Mouse (Mus musculus) duodenum, adult 2 months (tissue): ENCODE results near the gene Slc6a18. TPM values are rescaled to one million over a fixed set of nuclear protein-coding genes. Genes with fewer than 3 reads are reported as not detected.

Experiments used
- polyA plus RNA-seq: library from polyadenylated mRNA; depleted of rRNA; stranded (reverse); fragments of >200 nt; gene quantifications from 2 replicates; pipeline ENCODE4 v1.2.3, GENCODE M21; 2012; ENCODE audit warnings: low replicate concordance; rRNA removed

Slc6a18 gene
- polyA plus RNA-seq, result 0.05 and 0.09 TPM in 2 replicates

DNA sequence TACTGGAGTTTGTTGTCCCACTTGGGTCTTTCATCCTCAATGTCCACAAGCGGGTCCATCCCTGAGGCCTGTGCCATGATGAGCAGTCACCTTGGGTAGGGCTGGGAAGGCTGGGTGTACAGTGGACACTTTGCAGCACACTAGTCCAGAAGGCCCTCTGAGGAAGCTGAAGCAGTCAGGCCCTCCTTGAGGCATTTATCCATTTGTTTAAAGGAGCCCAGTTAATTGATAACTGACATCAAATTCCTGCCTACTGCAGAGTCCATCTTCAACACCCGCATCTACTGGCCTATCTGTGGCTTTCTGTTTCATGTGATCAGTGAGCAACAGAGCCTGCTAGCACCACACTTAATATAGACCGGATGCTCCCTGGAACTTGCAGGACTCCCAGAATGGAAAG lies at the start of gene Slc6a18:
Gene Slc6a18, minus strand, starts transcription at position 171 of the 400 bp plus-strand sequence.

DNA sequence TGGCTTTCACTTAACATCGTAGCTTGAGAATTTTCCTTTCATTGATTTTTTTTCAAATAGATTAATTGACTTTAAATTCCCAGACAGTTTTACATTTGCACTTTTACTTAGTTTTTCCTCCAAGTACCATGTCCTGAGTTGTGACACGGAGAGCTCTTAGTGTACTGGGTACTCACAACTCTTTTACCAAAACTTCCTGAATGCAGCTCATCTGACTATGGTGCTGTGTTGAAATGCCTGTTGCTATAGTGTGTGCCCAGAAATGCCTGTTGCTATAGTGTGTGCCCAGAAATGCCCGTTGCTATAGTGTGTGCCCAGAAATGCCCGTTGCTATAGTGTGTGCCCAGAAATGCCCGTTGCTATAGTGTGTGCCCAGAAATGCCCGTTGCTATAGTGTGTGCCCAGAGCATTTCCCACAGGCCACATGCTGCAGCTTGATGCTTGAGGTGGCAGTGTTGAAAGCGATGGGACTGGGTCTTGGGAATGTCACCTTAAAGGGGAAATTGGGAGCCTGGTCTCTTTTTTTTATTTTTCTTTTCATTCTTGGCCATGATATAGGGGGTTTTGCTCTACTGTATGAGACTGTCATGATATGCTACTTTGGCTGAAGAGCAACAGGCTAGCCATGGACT lies 27.0 kb upstream of the Slc6a18 start, which contains the start of gene Slc6a19:
Gene Slc6a19, minus strand, starts transcription at position 172 of the 632 bp plus-strand sequence.

DNA sequence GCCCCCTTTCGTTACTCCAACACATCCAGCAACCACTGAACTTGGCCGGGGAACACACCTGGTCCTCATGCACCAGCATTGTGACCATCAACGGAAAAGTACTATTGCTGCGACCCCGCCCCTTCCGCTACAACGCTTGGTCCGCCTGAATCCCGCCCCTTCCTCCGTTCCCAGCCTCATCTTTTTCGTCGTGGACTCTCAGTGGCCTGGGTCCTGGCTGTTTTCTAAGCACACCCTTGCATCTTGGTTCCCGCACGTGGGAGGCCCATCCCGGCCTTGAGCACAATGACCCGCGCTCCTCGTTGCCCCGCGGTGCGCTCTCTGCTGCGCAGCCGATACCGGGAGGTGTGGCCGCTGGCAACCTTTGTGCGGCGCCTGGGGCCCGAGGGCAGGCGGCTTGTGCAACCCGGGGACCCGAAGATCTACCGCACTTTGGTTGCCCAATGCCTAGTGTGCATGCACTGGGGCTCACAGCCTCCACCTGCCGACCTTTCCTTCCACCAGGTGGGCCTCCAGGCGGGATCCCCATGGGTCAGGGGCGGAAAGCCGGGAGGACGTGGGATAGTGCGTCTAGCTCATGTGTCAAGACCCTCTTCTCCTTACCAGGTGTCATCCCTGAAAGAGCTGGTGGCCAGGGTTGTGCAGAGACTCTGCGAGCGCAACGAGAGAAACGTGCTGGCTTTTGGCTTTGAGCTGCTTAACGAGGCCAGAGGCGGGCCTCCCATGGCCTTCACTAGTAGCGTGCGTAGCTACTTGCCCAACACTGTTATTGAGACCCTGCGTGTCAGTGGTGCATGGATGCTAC lies 50.9 kb downstream of the Slc6a18 start, which contains the start of gene Tert:
Gene Tert, plus strand, starts transcription at position 167 of the 805 bp plus-strand sequence.

Other genes starting within 250 kb of the Slc6a18 start
- gene Lpcat1, start 210.8 kb downstream of the Slc6a18 start, polyA plus RNA-seq, result 6.4 and 10.4 TPM in 2 replicates
- 0.21 and 0.71 TPM in 2 replicates for gene Slc6a3, start 141.3 kb downstream of the Slc6a18 start, polyA plus RNA-seq
- gene Clptm1l, start 74.0 kb downstream of the Slc6a18 start, polyA plus RNA-seq, result 110 and 123 TPM in 2 replicates
- gene Tert, start 51.1 kb downstream of the Slc6a18 start, polyA plus RNA-seq, result 3.7 and 4.6 TPM in 2 replicates
- 177 and 493 TPM in 2 replicates for gene Slc6a19, start 26.8 kb upstream of the Slc6a18 start, polyA plus RNA-seq
- gene Slc12a7, start 55.1 kb upstream of the Slc6a18 start, polyA plus RNA-seq, result 93.0 and 114 TPM in 2 replicates
- gene Nkd2, start 169.6 kb upstream of the Slc6a18 start, polyA plus RNA-seq, result 8.1 and 14.9 TPM in 2 replicates